Mouse (Mus musculus) MEL (cell line): ENCODE data around the gene Slc12a8.

ENCODE experiments used
- CHD2 ChIP-seq: IDR thresholded peaks from 2 replicates; pipeline ENCODE4 v1.6.1; 2011; ENCODE audit warnings: low read length, improper control_type of control experiment
- CTCF ChIP-seq, 3 experiments: IDR thresholded peaks in 2 of 3; conservative IDR thresholded peaks in 1 of 3; 2 replicates each; pipeline ENCODE4 v1.5.1; 2011 to 2012; ENCODE audit warnings: low read length in 3 of 3, low read depth in 2 of 3, mild to moderate bottlenecking in 2 of 3, improper control_type of control experiment in 1 of 3, inconsistent platforms in 1 of 3, mixed read lengths in 1 of 3, moderate library complexity in 1 of 3; ENCODE audit not compliant: control insufficient read depth in 1 of 3, insufficient read depth in 1 of 3, poor library complexity in 1 of 3, severe bottlenecking in 1 of 3
- GATA1 ChIP-seq: IDR thresholded peaks from 2 replicates; pipeline ENCODE4 v1.6.1; 2011; ENCODE audit warnings: low read depth, low read length, improper control_type of control experiment
- POLR2AphosphoS2 ChIP-seq: IDR thresholded peaks from 2 replicates; pipeline ENCODE4 v1.6.1; 2011; ENCODE audit warnings: low read length, improper control_type of control experiment
- RCOR1 ChIP-seq: IDR thresholded peaks from 2 replicates; pipeline ENCODE4 v1.6.1; 2012; ENCODE audit warnings: low read depth, mild to moderate bottlenecking, inconsistent platforms, low read length, improper control_type of control experiment
- SIN3A ChIP-seq: IDR thresholded peaks from 2 replicates; pipeline ENCODE4 v1.6.1; 2012; ENCODE audit warnings: low read length, improper control_type of control experiment, inconsistent platforms

DNA sequence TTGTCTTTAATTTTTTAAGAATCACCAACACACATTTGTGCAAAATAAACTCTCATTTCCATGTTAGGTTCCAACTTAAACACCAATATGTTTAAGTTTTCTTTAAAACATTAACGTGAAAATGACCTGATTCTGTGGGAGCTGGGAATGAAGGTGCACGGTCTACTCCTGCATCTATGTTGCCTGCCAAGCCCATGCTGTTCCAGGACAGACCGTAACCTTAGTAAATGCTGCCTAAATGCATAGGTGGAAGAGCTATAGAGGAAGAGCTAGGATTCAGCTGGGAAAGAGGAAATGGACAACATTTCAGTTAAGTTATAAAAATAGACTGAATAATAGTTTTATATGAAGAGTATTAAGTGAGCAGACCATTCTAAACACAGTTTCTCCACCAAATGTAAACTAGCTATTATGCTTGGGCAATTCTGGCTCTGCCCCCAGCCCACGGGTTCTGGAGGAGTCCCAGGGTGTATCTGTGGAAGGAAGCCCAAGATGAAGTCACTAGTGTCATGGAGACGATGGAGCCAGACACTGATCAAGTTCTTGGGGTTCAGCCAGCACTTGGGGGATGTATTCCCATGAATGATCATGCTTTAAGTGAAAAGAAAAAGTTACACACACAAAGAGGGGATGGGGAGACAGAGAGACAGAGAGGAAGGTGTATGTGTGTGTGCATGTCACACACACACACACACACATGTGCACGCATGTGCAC is 95.1 kb downstream of the Slc12a8 start:
- no peak for TF ChIP-seq CTCF (IDR thresholded peaks at IDR 0.05 in 2 of 3, conservative IDR thresholded peaks at IDR 0.05 in 1 of 3; ENCODE audit: control insufficient read depth in 1 of 3, insufficient read depth in 1 of 3, low read depth in 2 of 3, low read length in 3 of 3, poor library complexity in 1 of 3, severe bottlenecking in 1 of 3)
- TF ChIP-seq POLR2AphosphoS2 = no peak
- no peak for TF ChIP-seq CHD2
- TF ChIP-seq SIN3A = no peak
- TF ChIP-seq GATA1 = no peak
- TF ChIP-seq RCOR1 = no peak
